Mouse (Mus musculus) ES-E14 (cell line): ENCODE data around the gene Ucp3.

Experiments
- MAFK ChIP-seq: IDR thresholded peaks from 2 replicates; pipeline ENCODE4 v1.6.1; 2014; ENCODE audit warnings: mild to moderate bottlenecking, low read depth, low read length, inconsistent platforms; ENCODE audit not compliant: insufficient read depth
- ZC3H11A ChIP-seq: IDR thresholded peaks from 2 replicates; pipeline ENCODE4 v1.6.1; 2012; ENCODE audit warnings: low read depth, mild to moderate bottlenecking, inconsistent platforms, low read length, borderline replicate concordance
- ZNF384 ChIP-seq: IDR thresholded peaks from 2 replicates; pipeline ENCODE4 v1.6.1; 2012; ENCODE audit warnings: low read depth, low read length, inconsistent platforms

GRCm38 (mm10) chr7:100431103-100431502 lies 41.7 kb upstream of the Ucp3 start:
- TF ChIP-seq MAFK (no peak), ZC3H11A (no peak), ZNF384 (no peak)
